Mouse (Mus musculus): ENCODE measurements around the gene Rbms3. TPM values are rescaled to one million over a fixed set of nuclear protein-coding genes. Genes with fewer than 3 reads are reported as not detected.

The Rbms3 gene
- polyA plus RNA-seq, 1 experiment, result 5.3 TPM

DNA sequence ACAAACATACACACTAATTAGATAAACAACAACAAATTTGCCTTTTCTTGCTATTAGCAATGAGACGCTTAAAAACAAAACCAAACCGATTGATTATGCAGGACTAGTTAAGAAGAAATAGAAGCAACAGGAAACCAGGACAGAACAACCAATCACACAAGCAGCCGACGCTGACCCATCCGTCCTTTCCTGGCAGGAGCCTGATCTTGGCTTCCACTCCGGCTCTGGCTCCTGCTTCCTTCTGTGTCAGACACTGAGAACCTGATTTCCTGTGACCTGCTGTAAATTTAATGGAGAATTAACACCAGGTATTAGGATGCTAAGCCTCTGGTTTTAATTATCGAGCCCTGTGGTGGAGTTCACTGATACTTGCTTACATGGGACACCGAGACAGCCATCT, 706.6 kb downstream of the Rbms3 start:
- Histone ChIP-seq H3K4me3 (ENCODE audit: insufficient read depth, low read length) (no peak overlapping the region), H3K27ac (ENCODE audit: insufficient read depth, low read length) (no peak overlapping the region), H3K4me1 (ENCODE audit: control insufficient read depth, insufficient read depth, low read length) (no peaks in the 10 kb centered on the region)
- TF ChIP-seq POLR2A (IDR thresholded peaks at IDR 0.05; ENCODE audit: extremely low read depth, insufficient read depth, low read length) (no peak), CTCF (IDR thresholded peaks at IDR 0.05; ENCODE audit: extremely low read depth, insufficient read depth, low read length) (no peak)

- no peaks in the 10 kb centered on the region for H3K4me1 ChIP-seq (ENCODE audit: control insufficient read depth, insufficient read depth, low read length)
- no peak for TF ChIP-seq CTCF (IDR thresholded peaks at IDR 0.05; ENCODE audit: extremely low read depth, insufficient read depth, low read length)
- TF ChIP-seq POLR2A (IDR thresholded peaks at IDR 0.05; ENCODE audit: extremely low read depth, insufficient read depth, low read length), result no peak
- no peak overlapping the region for H3K27ac ChIP-seq (ENCODE audit: insufficient read depth, low read length)
- no peak overlapping the region for H3K4me3 ChIP-seq (ENCODE audit: insufficient read depth, low read length)
Measured at GRCm38 (mm10) chr9:116922561-116922960, 707.2 kb downstream of the Rbms3 start.

- Histone ChIP-seq H3K27ac (ENCODE audit: insufficient read depth, low read length) (no peak overlapping the region), H3K4me3 (ENCODE audit: insufficient read depth, low read length) (no peak overlapping the region), H3K4me1 (ENCODE audit: control insufficient read depth, insufficient read depth, low read length) (no peaks in the 10 kb centered on the region)
- no peak for TF ChIP-seq CTCF (IDR thresholded peaks at IDR 0.05; ENCODE audit: extremely low read depth, insufficient read depth, low read length)
Measured at GRCm38 (mm10) chr9:116919441-116920019, 710.2 kb downstream of the Rbms3 start.

DNA sequence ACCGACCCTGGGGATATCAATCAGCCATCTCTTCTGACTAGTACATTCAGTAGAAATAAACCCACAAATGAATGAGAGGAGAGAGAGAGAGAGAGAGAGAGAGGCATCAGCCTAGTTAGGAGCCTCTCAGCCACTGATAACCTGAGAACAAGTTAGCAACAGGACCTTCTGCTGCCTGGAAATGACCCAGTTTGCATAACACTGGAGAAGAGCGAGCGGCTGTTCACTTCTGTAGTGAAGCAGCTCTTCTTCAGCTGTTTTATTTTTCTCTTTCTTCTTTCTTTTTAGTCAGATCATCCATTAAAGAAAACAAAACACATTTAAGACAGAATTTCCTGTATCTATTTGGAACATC, 717.2 kb downstream of the Rbms3 start:
- TF ChIP-seq POLR2A (IDR thresholded peaks at IDR 0.05; ENCODE audit: extremely low read depth, insufficient read depth, low read length) (no peak), CTCF (IDR thresholded peaks at IDR 0.05; ENCODE audit: extremely low read depth, insufficient read depth, low read length) (no peak)
- Histone ChIP-seq H3K27ac (ENCODE audit: insufficient read depth, low read length) (no peak overlapping the region), H3K4me3 (ENCODE audit: insufficient read depth, low read length) (no peak overlapping the region)

DNA sequence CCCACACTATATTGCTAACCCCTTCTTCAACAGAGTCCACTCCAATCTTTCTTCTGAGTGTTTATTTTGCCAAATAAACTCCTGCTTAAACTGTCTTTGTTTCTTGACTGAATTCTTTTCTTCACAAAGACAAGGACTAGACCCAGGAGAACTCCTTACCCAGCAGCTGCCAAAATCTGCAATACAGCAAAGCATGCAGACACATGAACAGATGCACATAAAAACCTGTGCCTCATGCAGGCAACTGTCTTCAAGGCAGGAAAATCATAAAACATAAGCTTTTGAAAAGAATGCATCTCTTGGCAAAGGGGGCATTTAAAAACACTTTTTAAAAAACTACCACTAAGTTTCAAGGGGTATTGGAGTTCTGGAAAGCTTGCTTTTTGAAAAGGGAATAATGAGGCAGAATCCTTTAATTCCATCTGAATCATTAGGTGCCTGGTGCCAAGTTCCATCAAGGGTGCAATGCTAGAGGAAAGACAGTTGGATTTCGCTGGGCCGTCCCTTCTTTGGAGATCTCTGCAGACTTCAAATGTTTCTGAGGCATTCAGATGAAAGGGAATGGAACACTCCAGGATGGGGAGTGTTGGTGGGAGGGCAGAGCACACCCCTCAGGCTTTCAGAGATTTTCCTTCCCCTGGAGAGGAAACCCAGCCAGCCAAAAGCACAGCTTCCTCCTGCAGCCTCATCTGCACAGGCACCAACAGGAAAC, 717.8 kb downstream of the Rbms3 start:
- Histone ChIP-seq H3K4me1 (ENCODE audit: control insufficient read depth, insufficient read depth, low read length) (no peaks in the 10 kb centered on the region; the same call in 1 of the 2 replicates), H3K4me3 (ENCODE audit: insufficient read depth, low read length) (no peak overlapping the region), H3K27ac (ENCODE audit: insufficient read depth, low read length) (no peak overlapping the region)
- no peak for TF ChIP-seq CTCF (IDR thresholded peaks at IDR 0.05; ENCODE audit: extremely low read depth, insufficient read depth, low read length)
- no peak for TF ChIP-seq POLR2A (IDR thresholded peaks at IDR 0.05; ENCODE audit: extremely low read depth, insufficient read depth, low read length)

More for the DNA sequence above, 717.2 kb downstream of the Rbms3 start:
- H3K4me1 ChIP-seq (ENCODE audit: control insufficient read depth, insufficient read depth, low read length), result no peaks in the 10 kb centered on the region; the same call in 1 of the 2 replicates

- Histone ChIP-seq H3K4me3 (ENCODE audit: insufficient read depth, low read length) (no peak overlapping the region), H3K4me1 (ENCODE audit: control insufficient read depth, insufficient read depth, low read length) (no peaks in the 10 kb centered on the region; the same call in 1 of the 2 replicates), H3K27ac (ENCODE audit: insufficient read depth, low read length) (no peak overlapping the region)
- TF ChIP-seq CTCF (IDR thresholded peaks at IDR 0.05; ENCODE audit: extremely low read depth, insufficient read depth, low read length) (no peak), POLR2A (IDR thresholded peaks at IDR 0.05; ENCODE audit: extremely low read depth, insufficient read depth, low read length) (no peak)
Measured at GRCm38 (mm10) chr9:116909511-116909910, 720.2 kb downstream of the Rbms3 start.

DNA sequence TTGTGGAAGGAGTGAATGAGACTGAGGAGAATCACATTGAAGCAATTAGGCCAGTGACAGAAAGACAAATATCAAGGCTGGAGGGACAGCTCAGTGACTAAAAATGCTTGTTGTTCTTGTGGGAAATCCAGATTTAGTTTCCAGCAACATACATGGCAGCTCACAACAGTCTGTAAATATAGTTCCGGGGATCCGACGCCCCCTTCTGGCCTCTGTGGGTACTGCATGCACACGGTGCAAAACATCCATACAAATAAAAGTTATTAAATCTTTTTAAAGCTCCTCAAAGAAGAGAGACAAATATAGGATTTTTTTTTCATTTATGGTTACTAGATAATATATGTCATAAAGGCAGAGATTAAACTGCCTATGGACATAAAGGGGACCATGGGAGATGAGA, 722.8 kb downstream of the Rbms3 start:
- no peak for TF ChIP-seq CTCF (IDR thresholded peaks at IDR 0.05; ENCODE audit: extremely low read depth, insufficient read depth, low read length)
- TF ChIP-seq POLR2A (IDR thresholded peaks at IDR 0.05; ENCODE audit: extremely low read depth, insufficient read depth, low read length), result no peak
- H3K27ac ChIP-seq (ENCODE audit: insufficient read depth, low read length), result no peak overlapping the region
- H3K4me3 ChIP-seq (ENCODE audit: insufficient read depth, low read length), result no peak overlapping the region
- H3K4me1 ChIP-seq (ENCODE audit: control insufficient read depth, insufficient read depth, low read length), result no peaks in the 10 kb centered on the region

DNA sequence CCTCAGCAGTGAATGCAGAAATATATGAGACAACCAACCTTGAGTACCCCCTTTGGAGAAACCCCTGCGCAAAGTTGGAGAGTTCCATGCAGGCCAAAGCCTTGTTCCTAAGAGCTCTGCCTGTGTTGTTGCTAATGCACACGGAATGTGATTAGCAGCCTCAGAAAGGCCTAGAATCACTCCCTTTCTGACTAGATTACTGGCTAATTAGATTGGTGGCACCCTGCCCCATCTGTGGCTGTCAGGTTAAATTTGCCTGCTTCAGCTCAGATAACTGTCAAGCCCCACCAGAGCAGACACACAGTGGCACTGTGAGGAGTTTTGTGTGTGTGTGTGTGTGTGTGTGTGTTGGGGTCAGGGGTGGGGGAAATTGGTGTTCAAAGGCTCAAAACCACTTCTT, 724.1 kb downstream of the Rbms3 start:
- Histone ChIP-seq H3K4me1 (ENCODE audit: control insufficient read depth, insufficient read depth, low read length) (no peaks in the 10 kb centered on the region), H3K27ac (ENCODE audit: insufficient read depth, low read length) (no peak overlapping the region), H3K4me3 (ENCODE audit: insufficient read depth, low read length) (no peak overlapping the region)
- no peak for TF ChIP-seq CTCF (IDR thresholded peaks at IDR 0.05; ENCODE audit: extremely low read depth, insufficient read depth, low read length)
- TF ChIP-seq POLR2A (IDR thresholded peaks at IDR 0.05; ENCODE audit: extremely low read depth, insufficient read depth, low read length), result no peak

DNA sequence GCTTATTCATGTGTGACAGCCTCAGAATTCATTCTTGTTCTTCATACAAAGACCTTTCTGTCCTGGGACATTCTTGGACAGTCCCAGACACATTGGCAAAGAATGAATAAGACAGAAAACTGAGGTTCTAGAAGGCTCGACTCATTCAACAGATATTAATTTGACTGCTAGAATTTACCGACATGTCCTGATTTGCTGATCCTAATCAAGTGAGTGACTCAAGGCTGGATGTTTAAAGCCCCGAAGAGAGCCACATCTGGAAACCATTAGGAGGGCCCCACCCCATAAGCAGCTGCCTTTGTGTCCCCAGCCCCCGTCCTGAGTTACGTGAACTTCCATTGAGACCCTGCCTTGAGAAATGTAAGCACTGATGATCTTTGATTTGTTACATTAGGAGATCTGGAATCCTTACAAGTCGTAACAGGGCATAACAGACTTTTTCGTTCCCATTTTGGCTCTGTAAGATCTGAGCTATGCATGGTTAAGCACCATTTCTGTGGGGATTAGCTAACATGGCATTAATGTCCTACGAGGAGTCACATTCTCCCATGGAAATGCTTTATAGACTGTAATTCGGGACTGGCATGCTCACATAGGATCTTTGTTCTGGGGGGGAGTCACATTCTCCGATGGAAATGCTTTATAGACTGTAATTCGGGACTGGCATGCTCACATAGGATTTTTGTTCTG, 726.3 kb downstream of the Rbms3 start:
- Histone ChIP-seq H3K27ac (ENCODE audit: insufficient read depth, low read length) (no peak overlapping the region), H3K4me1 (ENCODE audit: control insufficient read depth, insufficient read depth, low read length) (no peaks in the 10 kb centered on the region), H3K4me3 (ENCODE audit: insufficient read depth, low read length) (no peak overlapping the region)
- TF ChIP-seq POLR2A (IDR thresholded peaks at IDR 0.05; ENCODE audit: extremely low read depth, insufficient read depth, low read length) (no peak), CTCF (IDR thresholded peaks at IDR 0.05; ENCODE audit: extremely low read depth, insufficient read depth, low read length) (no peak)

- Histone ChIP-seq H3K4me1 (ENCODE audit: control insufficient read depth, insufficient read depth, low read length) (no peaks in the 10 kb centered on the region), H3K4me3 (ENCODE audit: insufficient read depth, low read length) (no peak overlapping the region), H3K27ac (ENCODE audit: insufficient read depth, low read length) (no peak overlapping the region)
- TF ChIP-seq POLR2A (IDR thresholded peaks at IDR 0.05; ENCODE audit: extremely low read depth, insufficient read depth, low read length) (no peak), CTCF (IDR thresholded peaks at IDR 0.05; ENCODE audit: extremely low read depth, insufficient read depth, low read length) (no peak)
Measured at GRCm38 (mm10) chr9:116899403-116899802, 730.3 kb downstream of the Rbms3 start.

Measured in cortical plate, adult 2 months (tissue).